Mouse (Mus musculus) heart, adult 2 months (tissue): ENCODE data around the gene Ptpn11.

Experiments used
- CTCF ChIP-seq: fragments of 200-600 bp; IDR thresholded peaks from 2 replicates; pipeline ENCODE4 v1.8.1; 2022; ENCODE audit warnings: antibody characterized with exemption, mild to moderate bottlenecking, moderate library complexity
- EP300 ChIP-seq: fragments of 200-500 bp; IDR thresholded peaks from 2 replicates; pipeline ENCODE4 v1.6.1; 2011; ENCODE audit warnings: low read depth, low read length, control low read depth; ENCODE audit not compliant: insufficient read depth
- POLR2A ChIP-seq: fragments of 200-500 bp; IDR thresholded peaks from 2 replicates; pipeline ENCODE4 v1.6.1; 2011; ENCODE audit warnings: mild to moderate bottlenecking, low read depth, low read length, control low read depth; ENCODE audit not compliant: insufficient read depth

GRCm38 (mm10) chr5:121188265-121188664 lies 2.9 kb downstream of the Ptpn11 start:
- TF ChIP-seq CTCF (no peak), POLR2A (no peak), EP300 (no peak)
